Mouse (Mus musculus) cerebellum, adult 18-20 months (tissue): ENCODE data around the gene Olfr262.
"Not testable (repeated sequence)": the region's sequence is repeated elsewhere in the genome, so short reads cannot be mapped to it uniquely, and the experiment has no call there.

Experiments
- DNase-seq, 2 experiments: peaks; one replicate each; pipeline ENCODE4 v3.0.0; 2021

The Olfr262 gene

GRCm38 (mm10) chr19:12241559-12241958, at the start of gene Olfr262:
Gene Olfr262, minus strand, starts transcription at chr19:12241659.
- DNase-seq = no peak

GRCm38 (mm10) chr19:12279554-12279953, 38.1 kb upstream of the Olfr262 start, which contains the start of gene Olfr1434:
Gene Olfr1434, plus strand, starts transcription at chr19:12279854.
- DNase-seq = no peak

GRCm38 (mm10) chr19:12260732-12261131, 19.3 kb upstream of the Olfr262 start, which contains the start of gene Olfr235:
Gene Olfr235, plus strand, starts transcription at chr19:12261032.
- DNase-seq = no peak

- not testable (repeated sequence) for DNase-seq
These were observed 9.0 kb downstream of the Olfr262 start, which contains the start of gene Olfr1432 for GRCm38 (mm10) chr19:12232496-12232895. Gene Olfr1432, minus strand, starts transcription at chr19:12232596.

GRCm38 (mm10) chr19:12200334-12200733, 41.1 kb downstream of the Olfr262 start, which contains the start of gene Olfr1431:
Gene Olfr1431, plus strand, starts transcription at chr19:12200634.
- no peak for DNase-seq

GRCm38 (mm10) chr19:12199076-12199475, 42.4 kb downstream of the Olfr262 start:
- DNase-seq = not testable (repeated sequence)
